Mouse (Mus musculus) ES-E14 (cell line): ENCODE data around the gene Igflr1.

Source experiments
- CHD2 ChIP-seq: IDR thresholded peaks from 2 replicates; pipeline ENCODE4 v1.6.1; 2014; ENCODE audit warnings: mild to moderate bottlenecking, low read depth, low read length, inconsistent platforms
- HCFC1 ChIP-seq: IDR thresholded peaks from 2 replicates; pipeline ENCODE4 v1.6.1; 2012; ENCODE audit warnings: low read length, inconsistent platforms, borderline replicate concordance; ENCODE audit not compliant: insufficient read depth
- MAFK ChIP-seq: IDR thresholded peaks from 2 replicates; pipeline ENCODE4 v1.6.1; 2014; ENCODE audit warnings: mild to moderate bottlenecking, low read depth, low read length, inconsistent platforms; ENCODE audit not compliant: insufficient read depth
- ZC3H11A ChIP-seq: IDR thresholded peaks from 2 replicates; pipeline ENCODE4 v1.6.1; 2012; ENCODE audit warnings: low read depth, mild to moderate bottlenecking, inconsistent platforms, low read length, borderline replicate concordance
- ZNF384 ChIP-seq: IDR thresholded peaks from 2 replicates; pipeline ENCODE4 v1.6.1; 2012; ENCODE audit warnings: low read depth, low read length, inconsistent platforms

- TF ChIP-seq ZNF384, result no peak
- no peak for TF ChIP-seq ZC3H11A
- no peak for TF ChIP-seq CHD2
- TF ChIP-seq HCFC1, result no peak
- no peak for TF ChIP-seq MAFK
Measured at GRCm38 (mm10) chr7:30614454-30614853, 49.2 kb downstream of the Igflr1 start.
